Mouse (Mus musculus) liver, embryonic 11.5 days (tissue): ENCODE data around the gene Bbx. TPM values are rescaled to one million over a fixed set of nuclear protein-coding genes. Genes with fewer than 3 reads are reported as not detected.

ENCODE experiments used
- ATAC-seq: fragments of 200-750 bp; cut with Nextera tagmentation; replicated peaks from 2 replicates; pipeline ENCODE4 v1.8.0; 2017; ENCODE audit warnings: moderate number of reproducible peaks, mild to moderate bottlenecking, moderate TSS enrichment, moderate library complexity; ENCODE audit not compliant: low FRiP score
- DNase-seq: peaks from one replicate; pipeline ENCODE4 v3.0.0-alpha.2; 2017; ENCODE audit warnings: low spot score
- H3K27ac ChIP-seq: fragments of 300-500 bp; sonication (generic); 2 replicates; pipeline ENCODE4 v1.5.1; 2014; ENCODE audit warnings: mild to moderate bottlenecking, low read depth, low read length, control low read depth
- H3K27me3 ChIP-seq: fragments of 300-500 bp; sonication (generic); replicated peaks from 2 replicates; pipeline ENCODE4 v1.6.1; 2014; ENCODE audit warnings: low read length, mixed read lengths; ENCODE audit not compliant: control insufficient read depth, insufficient read depth
- H3K36me3 ChIP-seq: fragments of 300-500 bp; sonication (generic); 2 replicates; pipeline ENCODE4 v1.6.1; 2014; ENCODE audit warnings: mild to moderate bottlenecking, low read length, moderate library complexity, mixed read lengths; ENCODE audit not compliant: control insufficient read depth, insufficient read depth
- H3K4me1 ChIP-seq: fragments of 300-500 bp; sonication (generic); replicated peaks from 2 replicates; pipeline ENCODE4 v1.6.1; 2014; ENCODE audit warnings: low read length, mixed read lengths; ENCODE audit not compliant: control insufficient read depth, insufficient read depth
- H3K4me2 ChIP-seq: fragments of 300-500 bp; sonication (generic); 2 replicates; pipeline ENCODE4 v1.6.1; 2014; ENCODE audit warnings: mild to moderate bottlenecking, control low read depth, moderate library complexity
- H3K4me3 ChIP-seq: fragments of 300-500 bp; sonication (generic); 2 replicates; pipeline ENCODE4 v1.5.1; 2014; ENCODE audit warnings: low read depth, low read length, control low read depth
- H3K9ac ChIP-seq: fragments of 300-500 bp; sonication (generic); 2 replicates; pipeline ENCODE4 v1.6.1; 2014; ENCODE audit warnings: low read depth, low read length, control low read depth
- H3K9me3 ChIP-seq: fragments of 300-500 bp; sonication (generic); 2 replicates; pipeline ENCODE4 v1.6.1; 2016; ENCODE audit warnings: low read length, inconsistent platforms, mixed read lengths; ENCODE audit not compliant: control insufficient read depth
- WGBS: fragments of 180-500 bp; shearing (Covaris S2); extraction: QIAGEN DNeasy Blood & Tissue Kit; methylation state at CpG from one replicate; pipeline ENCODE4 v1.1.7; 2014; 5-methylcytosine and 5-hydroxymethylcytosine counted together
- polyA plus RNA-seq: library from polyadenylated mRNA; unstranded; fragments of >200 nt; fragmentation: Nextera tagmentation; extraction: Ambion mirVana; gene quantifications from 2 replicates; pipeline ENCODE4 v1.2.1, GENCODE M21; 2014

The Bbx gene
- polyA plus RNA-seq, 1 experiment from 2014 or later: 19.6 TPM

DNA sequence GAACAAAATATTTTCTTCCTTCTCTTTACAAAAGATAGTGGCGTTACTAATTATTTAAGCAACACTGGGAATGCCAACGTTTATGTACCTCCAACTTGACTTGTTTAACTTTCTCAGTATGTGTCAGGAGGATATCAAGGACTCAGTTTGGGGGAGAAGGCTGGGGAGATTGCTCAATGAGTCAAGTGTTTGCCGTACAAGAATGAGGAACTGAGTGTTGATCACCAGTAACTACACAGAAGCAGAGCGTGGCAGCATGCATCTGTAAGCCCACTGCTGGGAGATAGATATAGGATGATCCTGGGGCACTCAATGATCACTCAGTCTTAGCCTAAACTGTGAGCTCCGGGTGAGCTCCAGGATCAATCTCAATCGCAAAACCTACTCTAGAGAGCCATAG, 12.8 kb upstream of the Bbx start:
- Histone ChIP-seq H3K4me1 (no peaks in the 10 kb centered on the region), H3K9ac (no peak overlapping the region)
- WGBS: 51% methylated on average over 6 of the region's 6 CpGs

DNA sequence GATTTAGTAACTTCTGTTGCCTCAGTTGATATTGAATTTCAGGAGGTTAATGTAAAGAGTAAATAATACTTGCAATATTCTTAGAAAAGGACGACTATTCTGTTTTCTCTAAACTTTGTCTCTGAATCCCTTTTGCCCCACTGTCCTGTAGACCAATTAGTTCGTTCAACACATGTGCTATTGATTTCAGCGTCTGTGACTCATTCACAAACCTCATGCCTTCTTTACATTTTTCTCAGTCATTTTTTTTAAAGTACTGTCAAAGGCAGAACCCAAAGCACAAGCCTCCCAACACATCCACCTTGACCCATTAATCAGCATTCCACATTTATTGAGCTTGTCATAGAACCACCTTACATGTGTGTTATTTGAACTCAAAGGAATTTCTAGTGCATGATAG, 6.6 kb upstream of the Bbx start:
- Histone ChIP-seq H3K36me3 (no peaks in the 10 kb centered on the region), H3K4me2 (no peak overlapping the region), H3K4me1 (no peaks in the 10 kb centered on the region), H3K4me3 (no peak overlapping the region), H3K9me3 (no peaks in the 10 kb centered on the region), H3K27me3 (no peaks in the 10 kb centered on the region), H3K9ac (no peak overlapping the region), H3K27ac (no peak overlapping the region)
- ATAC-seq: no peak
- DNase-seq: no peak
- 76% methylated on average over 3 of the region's 3 CpGs for WGBS

More for the DNA sequence above, 12.8 kb upstream of the Bbx start:
- Histone ChIP-seq H3K36me3 (no peaks in the 10 kb centered on the region), H3K4me3 (no peak overlapping the region), H3K9me3 (no peaks in the 10 kb centered on the region), H3K4me2 (no peak overlapping the region), H3K27me3 (no peaks in the 10 kb centered on the region), H3K27ac (no peak overlapping the region)
- DNase-seq (no peak), ATAC-seq (no peak)

DNA sequence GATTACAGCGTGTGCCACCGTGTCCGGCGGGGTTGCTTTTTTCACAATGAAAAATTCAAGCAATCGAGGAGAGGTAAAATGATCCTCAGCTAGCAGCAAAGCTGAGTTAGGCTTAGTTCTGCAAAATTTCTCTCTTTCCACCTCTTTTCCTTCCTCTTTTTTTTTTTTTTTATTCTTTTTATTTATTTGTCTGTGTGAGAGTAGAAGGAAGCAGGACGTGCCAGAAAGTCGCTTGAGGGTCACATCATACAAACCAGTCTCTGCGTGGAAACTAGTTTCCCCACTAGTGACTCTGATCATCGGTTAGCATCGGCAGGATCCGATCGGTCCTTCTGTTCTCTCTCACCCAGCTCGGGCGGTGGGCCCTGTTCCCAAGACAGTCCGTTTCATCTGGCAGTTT, 5.6 kb upstream of the Bbx start:
- no peaks in the 10 kb centered on the region for H3K36me3 ChIP-seq
- H3K9me3 ChIP-seq: no peaks in the 10 kb centered on the region
- H3K27me3 ChIP-seq: no peaks in the 10 kb centered on the region
- H3K4me1 ChIP-seq: no peaks in the 10 kb centered on the region
- H3K27ac ChIP-seq: no peak overlapping the region
- H3K4me3 ChIP-seq: no peak overlapping the region
- H3K9ac ChIP-seq: no peak overlapping the region
- ATAC-seq: no peak
- H3K4me2 ChIP-seq: no peak overlapping the region
- no peak for DNase-seq
- 79% methylated on average over 15 of the region's 15 CpGs for WGBS

DNA sequence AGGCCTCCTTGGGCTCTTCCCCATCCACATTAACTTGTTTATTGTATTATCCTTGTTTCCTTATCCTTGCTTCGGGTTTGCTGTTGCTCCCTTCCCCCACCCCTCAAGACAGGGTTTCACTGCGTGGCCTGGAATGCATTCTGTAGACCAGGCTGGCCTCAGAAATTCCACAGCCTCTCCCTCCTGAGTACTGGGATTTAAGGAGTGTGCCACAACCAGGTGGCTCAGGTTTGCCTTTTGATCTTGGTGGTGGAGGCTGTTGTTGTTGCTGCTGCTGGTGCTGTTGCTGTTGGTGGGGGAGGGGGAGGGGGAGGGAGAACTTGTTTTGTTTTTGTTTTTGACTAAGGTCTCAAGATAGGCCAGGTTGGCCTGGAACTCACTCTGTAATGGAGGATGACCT, 5.1 kb upstream of the Bbx start:
- H3K4me3 ChIP-seq: no peak overlapping the region
- no peaks in the 10 kb centered on the region for H3K27me3 ChIP-seq
- ATAC-seq (no peak), DNase-seq (no peak)
- H3K27ac ChIP-seq: no peak overlapping the region
- no peaks in the 10 kb centered on the region for H3K9me3 ChIP-seq
- H3K36me3 ChIP-seq: no peaks in the 10 kb centered on the region
- no peaks in the 10 kb centered on the region for H3K4me1 ChIP-seq
- no peak overlapping the region for H3K9ac ChIP-seq
- WGBS: 43% methylated on average over 2 of the region's 2 CpGs
- no peak overlapping the region for H3K4me2 ChIP-seq

DNA sequence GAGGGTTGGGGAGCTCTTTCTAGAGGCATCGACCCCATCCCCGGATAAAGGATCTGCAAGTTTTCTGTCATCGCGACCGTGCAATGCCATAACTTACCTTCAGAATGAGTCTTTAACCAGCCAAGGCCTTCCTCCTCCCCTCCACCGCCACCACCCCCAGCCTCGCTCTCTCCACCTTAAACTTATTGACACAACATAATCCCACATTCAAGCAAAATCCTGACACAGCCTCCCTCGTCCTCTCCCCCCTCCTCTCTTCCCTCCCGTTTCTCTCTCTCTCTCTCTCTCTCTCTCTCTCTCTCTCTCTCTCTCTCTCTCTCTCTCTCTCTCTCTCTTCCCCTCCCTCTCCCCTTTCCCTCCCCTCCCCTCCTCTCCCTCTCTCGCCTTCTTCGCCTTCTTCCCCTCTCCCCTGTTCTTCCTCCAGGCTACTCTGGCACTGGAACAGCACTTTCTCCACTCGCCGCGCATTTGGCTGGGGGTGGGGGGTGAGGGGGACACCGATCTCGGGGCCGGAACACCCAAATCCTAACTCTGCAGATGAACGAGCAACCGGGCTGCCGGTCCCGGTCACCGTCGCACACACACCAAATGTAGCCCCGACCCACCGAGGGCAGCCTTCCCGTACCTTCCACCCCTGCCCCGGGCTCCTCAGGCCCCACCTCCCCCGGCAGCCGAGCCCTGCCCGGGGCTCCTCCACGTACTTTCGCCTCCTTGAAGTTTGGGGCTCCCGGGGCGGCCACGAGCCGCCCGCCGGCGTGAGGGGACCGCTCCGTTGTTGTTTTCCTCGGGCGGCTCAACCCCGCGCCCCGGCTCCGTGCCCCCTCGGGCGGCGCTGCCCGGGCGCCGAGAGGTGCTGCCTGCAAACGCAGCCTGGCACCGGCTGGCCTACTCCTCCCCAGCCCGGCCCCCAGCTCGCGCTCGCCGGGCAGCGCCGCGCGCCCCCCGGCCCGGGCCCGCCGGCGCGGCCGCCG, 894 bp downstream of the Bbx start:
- WGBS: under 1% methylated on average over 72 of the region's 72 CpGs
- H3K4me2 ChIP-seq: peak overlapping the region; percentile 99
- H3K27me3 ChIP-seq: no peaks in the 10 kb centered on the region
- DNase-seq (peak; percentile 74), ATAC-seq (peak; percentile 57)
- H3K36me3 ChIP-seq: no peaks in the 10 kb centered on the region
- H3K4me1 ChIP-seq: peaks cover 5% of the 10 kb centered on the region; the same call in 1 of the 2 replicates
- peak overlapping the region; percentile 94 for H3K9ac ChIP-seq
- H3K9me3 ChIP-seq: no peaks in the 10 kb centered on the region
- H3K27ac ChIP-seq: peak overlapping the region; percentile 98
- H3K4me3 ChIP-seq: peak overlapping the region; percentile 95

DNA sequence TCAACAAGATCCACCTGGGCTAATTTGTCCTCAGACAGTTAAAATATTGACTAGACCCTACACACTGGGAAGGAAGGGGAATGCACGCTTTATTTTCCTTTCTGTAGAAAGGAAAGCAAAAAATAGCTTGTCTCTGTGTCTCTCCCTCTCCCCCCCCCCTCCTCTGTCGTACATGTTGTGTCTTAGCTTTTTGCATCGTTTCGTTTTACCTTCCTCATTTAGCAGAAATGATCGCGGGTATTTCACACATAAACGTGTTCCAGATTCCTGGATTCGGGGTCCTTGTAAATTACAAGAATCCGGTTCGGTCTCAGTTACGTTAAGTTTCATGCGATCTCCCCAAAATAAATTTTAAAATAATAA, 1.7 kb downstream of the Bbx start:
- no peaks in the 10 kb centered on the region for H3K36me3 ChIP-seq
- peak overlapping the region; percentile 94 for H3K9ac ChIP-seq
- no peaks in the 10 kb centered on the region for H3K27me3 ChIP-seq
- H3K9me3 ChIP-seq: no peaks in the 10 kb centered on the region
- H3K4me2 ChIP-seq: peak overlapping the region; percentile 99
- H3K27ac ChIP-seq: peak overlapping the region; percentile 98
- no peak for DNase-seq
- peaks cover 5% of the 10 kb centered on the region; the same call in 1 of the 2 replicates for H3K4me1 ChIP-seq
- H3K4me3 ChIP-seq: peak overlapping the region; percentile 95
- no peak for ATAC-seq
- under 1% methylated on average over 12 of the region's 12 CpGs for WGBS

DNA sequence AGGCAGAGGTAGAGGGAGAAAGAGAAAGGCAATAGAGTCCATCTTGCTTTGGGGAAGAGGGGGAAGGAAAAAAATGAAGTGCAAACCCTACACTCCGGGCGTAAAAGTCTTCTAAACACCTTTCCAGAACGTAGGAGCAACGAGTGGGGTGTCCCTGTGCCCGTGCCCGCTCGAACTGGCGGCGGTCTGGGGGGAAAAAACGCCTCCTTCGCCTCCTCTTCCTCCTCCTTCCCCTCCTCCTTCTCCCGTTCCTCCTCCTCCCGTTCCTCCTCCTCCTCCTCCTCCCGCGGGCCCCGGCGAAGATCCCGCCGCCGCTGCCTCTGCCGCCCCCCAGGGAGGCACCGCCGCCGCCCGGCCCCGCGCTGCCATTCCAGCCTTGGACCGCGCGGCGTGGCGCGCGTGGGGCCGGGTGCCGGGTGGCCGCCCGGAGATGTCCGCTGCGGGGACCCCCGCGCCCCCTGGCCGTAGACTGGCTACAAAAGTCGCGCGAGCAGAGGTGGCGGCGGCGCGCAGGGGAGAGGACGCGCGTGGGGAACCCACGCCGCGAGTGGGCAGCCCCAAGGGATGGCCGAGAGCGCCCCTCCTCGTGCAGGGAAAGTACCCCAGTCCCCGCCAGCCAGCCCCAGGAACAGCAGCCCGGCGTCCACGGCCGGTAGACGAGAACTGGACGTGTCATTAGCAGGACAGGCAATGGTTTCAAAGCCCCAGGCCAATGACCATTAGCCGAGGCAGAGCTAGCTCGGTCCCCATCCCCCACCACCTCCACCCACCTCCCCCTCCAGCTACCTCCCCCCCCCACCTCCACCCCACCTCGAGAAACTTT, 2.3 kb downstream of the Bbx start:
- DNase-seq: peak; percentile 65
- H3K4me2 ChIP-seq: peak overlapping the region; percentile 99
- peaks cover 5% of the 10 kb centered on the region; the same call in 1 of the 2 replicates for H3K4me1 ChIP-seq
- H3K4me3 ChIP-seq: peak overlapping the region; percentile 95
- WGBS: under 1% methylated on average over 60 of the region's 69 CpGs
- H3K27ac ChIP-seq: peak overlapping the region; percentile 67
- peak overlapping the region; percentile 94 for H3K9ac ChIP-seq
- H3K9me3 ChIP-seq: no peaks in the 10 kb centered on the region
- no peaks in the 10 kb centered on the region for H3K36me3 ChIP-seq
- 0 out of 2 replicates have a peak, but pooled peaks have one; percentile 6 for ATAC-seq
- H3K27me3 ChIP-seq: no peaks in the 10 kb centered on the region

DNA sequence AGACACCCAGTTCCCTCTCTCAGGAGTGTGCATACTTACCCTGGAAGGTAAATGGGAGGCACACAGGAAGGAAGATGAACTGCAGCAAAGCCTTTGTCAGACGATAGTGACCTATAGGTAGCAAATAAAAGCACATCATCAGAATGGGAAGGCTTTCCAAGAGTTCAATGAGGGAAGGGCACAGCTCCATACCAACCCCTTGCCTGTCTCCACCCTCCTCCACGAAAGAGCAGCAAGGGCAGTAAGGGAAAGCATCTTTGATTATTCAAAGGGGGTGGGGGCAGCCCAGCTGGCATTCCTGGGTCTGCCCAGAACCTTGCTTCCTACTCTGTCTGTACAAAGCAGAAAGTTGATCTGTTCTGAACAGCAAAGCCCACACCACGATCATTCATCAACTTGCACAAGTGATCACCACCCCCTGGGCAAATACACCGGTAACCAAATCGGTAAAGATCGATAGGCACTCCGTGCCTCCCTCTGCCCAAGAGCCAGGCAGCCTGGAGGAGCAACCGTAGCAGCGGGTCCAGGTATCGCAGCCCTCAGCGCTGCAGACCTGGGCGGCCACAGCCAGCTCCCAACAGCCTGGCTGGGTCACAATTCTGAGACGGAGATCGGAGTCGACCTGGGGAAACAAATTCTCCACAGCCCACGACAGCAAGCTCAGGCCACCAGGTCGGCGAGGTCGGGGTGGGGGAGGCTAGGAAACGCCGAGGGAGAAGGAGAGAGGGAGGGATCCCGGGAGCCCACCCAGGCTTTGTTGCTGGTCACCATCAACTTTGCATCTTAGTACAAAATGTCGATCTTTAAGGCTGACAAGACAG, 3.1 kb downstream of the Bbx start:
- Histone ChIP-seq H3K4me3 (peak overlapping the region; percentile 95), H3K27me3 (no peaks in the 10 kb centered on the region), H3K27ac (no peak overlapping the region), H3K9me3 (no peaks in the 10 kb centered on the region), H3K36me3 (no peaks in the 10 kb centered on the region), H3K9ac (peak overlapping the region; percentile 94), H3K4me2 (peak overlapping the region; percentile 99), H3K4me1 (peaks cover 5% of the 10 kb centered on the region; the same call in 1 of the 2 replicates)
- WGBS: 11% methylated on average over 23 of the region's 23 CpGs
- ATAC-seq: no peak
- peak; percentile 68 for DNase-seq
